Mouse (Mus musculus) embryonic facial prominence, embryonic 11.5 days (tissue): ENCODE measurements at regions not wholly inside any gene's neighbourhood (a gene's known extent, or its start where the extent isn't known, plus 50 kb on each side); places are given as distances from the start of the nearest gene placed in this dataset.

ENCODE experiments used
- ATAC-seq: fragments of 200-750 bp; cut with Nextera tagmentation; replicated peaks from 2 replicates; pipeline ENCODE4 v1.8.0; 2017; ENCODE audit warnings: low read depth; ENCODE audit not compliant: insufficient number of reproducible peaks, low FRiP score, low TSS enrichment
- DNase-seq: peaks from one replicate; pipeline ENCODE4 v3.0.0-alpha.2; 2015; ENCODE audit warnings: low spot score
- H3K27ac ChIP-seq: fragments of 300-500 bp; sonication (generic); replicated peaks from 2 replicates; pipeline ENCODE4 v1.5.1; 2014; ENCODE audit warnings: mild to moderate bottlenecking, low read depth, low read length, control low read depth
- H3K27me3 ChIP-seq: fragments of 300-500 bp; sonication (generic); 2 replicates; pipeline ENCODE4 v1.6.1; 2014; ENCODE audit warnings: mild to moderate bottlenecking, low read length, moderate library complexity, mixed read lengths; ENCODE audit not compliant: control insufficient read depth, insufficient read depth
- H3K36me3 ChIP-seq: fragments of 300-500 bp; sonication (generic); replicated peaks from 2 replicates; pipeline ENCODE4 v1.6.1; 2014; ENCODE audit warnings: low read depth, mild to moderate bottlenecking, low read length, moderate library complexity, mixed read lengths; ENCODE audit not compliant: control insufficient read depth, insufficient read depth
- H3K4me1 ChIP-seq: fragments of 300-500 bp; sonication (generic); 2 replicates; pipeline ENCODE4 v1.6.1; 2014; ENCODE audit warnings: low read length, mixed read lengths; ENCODE audit not compliant: control insufficient read depth, insufficient read depth
- H3K4me2 ChIP-seq: fragments of 300-500 bp; sonication (generic); 2 replicates; pipeline ENCODE4 v1.6.1; 2014; ENCODE audit warnings: low read depth, mild to moderate bottlenecking, control low read depth, low read length, moderate library complexity
- H3K4me3 ChIP-seq: fragments of 300-500 bp; sonication (generic); 2 replicates; pipeline ENCODE4 v1.5.1; 2014; ENCODE audit warnings: low read depth, low read length, control low read depth
- H3K9ac ChIP-seq: fragments of 300-500 bp; sonication (generic); replicated peaks from 2 replicates; pipeline ENCODE4 v1.6.1; 2014; ENCODE audit warnings: mild to moderate bottlenecking, control low read depth, low read length
- H3K9me3 ChIP-seq: fragments of 300-500 bp; sonication (generic); replicated peaks from 2 replicates; pipeline ENCODE4 v1.6.1; 2016; ENCODE audit warnings: mild to moderate bottlenecking, low read length, inconsistent platforms, mixed read lengths; ENCODE audit not compliant: control insufficient read depth
- WGBS: fragments of 180-500 bp; shearing (Covaris S2); extraction: QIAGEN DNeasy Blood & Tissue Kit; methylation state at CpG from one replicate; pipeline ENCODE4 v1.1.7; 2014; 5-methylcytosine and 5-hydroxymethylcytosine counted together

- no peak overlapping the region for H3K27ac ChIP-seq
- H3K4me1 ChIP-seq = no peaks in the 10 kb centered on the region
- no peaks in the 10 kb centered on the region for H3K9me3 ChIP-seq
- no peak overlapping the region for H3K9ac ChIP-seq
- ATAC-seq (no peak), DNase-seq (no peak)
- no peaks in the 10 kb centered on the region for H3K27me3 ChIP-seq
- WGBS = 78% methylated on average over 7 of the region's 7 CpGs
- H3K4me3 ChIP-seq = no peak overlapping the region
- no peaks in the 10 kb centered on the region for H3K36me3 ChIP-seq
- no peak overlapping the region for H3K4me2 ChIP-seq
These were observed 127.8 kb downstream of the Mis18a start for GRCm38 (mm10) chr16:90599329-90599870.

GRCm38 (mm10) chr16:90598727-90599126, 128.5 kb downstream of the Mis18a start:
- Histone ChIP-seq H3K27ac (no peak overlapping the region), H3K4me2 (no peak overlapping the region), H3K4me3 (no peak overlapping the region), H3K9me3 (no peaks in the 10 kb centered on the region), H3K9ac (no peak overlapping the region), H3K27me3 (no peaks in the 10 kb centered on the region), H3K36me3 (no peaks in the 10 kb centered on the region), H3K4me1 (no peaks in the 10 kb centered on the region)
- ATAC-seq (no peak), DNase-seq (no peak)
- 82% methylated on average over 7 of the region's 7 CpGs for WGBS

- DNase-seq (no peak), ATAC-seq (no peak)
- no peak overlapping the region for H3K9ac ChIP-seq
- no peaks in the 10 kb centered on the region for H3K9me3 ChIP-seq
- H3K4me3 ChIP-seq = no peak overlapping the region
- no peaks in the 10 kb centered on the region for H3K36me3 ChIP-seq
- 78% methylated on average over 6 of the region's 6 CpGs for WGBS
- no peaks in the 10 kb centered on the region for H3K27me3 ChIP-seq
- no peak overlapping the region for H3K4me2 ChIP-seq
- no peak overlapping the region for H3K27ac ChIP-seq
- no peaks in the 10 kb centered on the region for H3K4me1 ChIP-seq
These were observed 134.3 kb downstream of the Mis18a start for GRCm38 (mm10) chr16:90592721-90593481.

- Histone ChIP-seq H3K36me3 (no peaks in the 10 kb centered on the region), H3K27ac (no peak overlapping the region), H3K4me2 (no peak overlapping the region), H3K4me3 (no peak overlapping the region), H3K4me1 (no peaks in the 10 kb centered on the region), H3K9me3 (no peaks in the 10 kb centered on the region; the same call in 1 of the 2 replicates), H3K9ac (no peak overlapping the region), H3K27me3 (no peaks in the 10 kb centered on the region)
- no peak for ATAC-seq
- no peak for DNase-seq
- 84% methylated on average over 7 of the region's 7 CpGs for WGBS
These were observed 142.0 kb downstream of the Mis18a start for GRCm38 (mm10) chr16:90585171-90585570.

- no peaks in the 10 kb centered on the region for H3K9me3 ChIP-seq
- H3K4me3 ChIP-seq = no peak overlapping the region
- no peaks in the 10 kb centered on the region for H3K4me1 ChIP-seq
- H3K27me3 ChIP-seq = no peaks in the 10 kb centered on the region
- DNase-seq (no peak), ATAC-seq (no peak)
- H3K27ac ChIP-seq = no peak overlapping the region
- 53% methylated on average over 8 of the region's 8 CpGs for WGBS
- no peak overlapping the region for H3K9ac ChIP-seq
- no peaks in the 10 kb centered on the region for H3K36me3 ChIP-seq
- H3K4me2 ChIP-seq = no peak overlapping the region
These were observed 146.8 kb downstream of the Mis18a start for GRCm38 (mm10) chr16:90580411-90580810.

- no peaks in the 10 kb centered on the region for H3K36me3 ChIP-seq
- no peaks in the 10 kb centered on the region for H3K9me3 ChIP-seq
- ATAC-seq (no peak), DNase-seq (no peak)
- no peaks in the 10 kb centered on the region for H3K27me3 ChIP-seq
- H3K4me3 ChIP-seq = no peak overlapping the region
- no peaks in the 10 kb centered on the region for H3K4me1 ChIP-seq
- no peak overlapping the region for H3K9ac ChIP-seq
- no peak overlapping the region for H3K27ac ChIP-seq
- H3K4me2 ChIP-seq = no peak overlapping the region
These were observed 156.1 kb downstream of the Mis18a start for GRCm38 (mm10) chr16:90571107-90571506.

GRCm38 (mm10) chr16:90569826-90570225, 157.4 kb downstream of the Mis18a start:
- Histone ChIP-seq H3K27me3 (no peaks in the 10 kb centered on the region), H3K36me3 (no peaks in the 10 kb centered on the region), H3K4me2 (no peak overlapping the region), H3K27ac (no peak overlapping the region), H3K9me3 (no peaks in the 10 kb centered on the region), H3K4me3 (no peak overlapping the region), H3K9ac (no peak overlapping the region), H3K4me1 (no peaks in the 10 kb centered on the region)
- DNase-seq (no peak), ATAC-seq (no peak)
- WGBS = 77% methylated on average over 1 of the region's 1 CpGs

GRCm38 (mm10) chr16:90565182-90565581, 162.0 kb downstream of the Mis18a start:
- no peak overlapping the region for H3K4me3 ChIP-seq
- H3K4me1 ChIP-seq = no peaks in the 10 kb centered on the region
- ATAC-seq (no peak), DNase-seq (no peak)
- no peak overlapping the region for H3K27ac ChIP-seq
- H3K36me3 ChIP-seq = no peaks in the 10 kb centered on the region
- no peak overlapping the region for H3K4me2 ChIP-seq
- no peak overlapping the region for H3K9ac ChIP-seq
- no peaks in the 10 kb centered on the region for H3K9me3 ChIP-seq
- WGBS = 75% methylated on average over 2 of the region's 2 CpGs
- H3K27me3 ChIP-seq = no peaks in the 10 kb centered on the region
